Mouse (Mus musculus) kidney, adult 2 months (tissue): ENCODE results near the gene Vmn1r2.
"Not testable (repeated sequence)": the region's sequence is repeated elsewhere in the genome, so short reads cannot be mapped to it uniquely, and the experiment has no call there.

Experiments used
- CTCF ChIP-seq: fragments of 200-500 bp; conservative IDR thresholded peaks from 2 replicates; pipeline ENCODE4 v1.5.1; 2011; ENCODE audit warnings: low read depth, mild to moderate bottlenecking, control low read depth, low read length, moderate library complexity, mixed read lengths; ENCODE audit not compliant: insufficient read depth, insufficient read length
- POLR2A ChIP-seq: fragments of 200-500 bp; IDR thresholded peaks from one replicate; pipeline ENCODE4 v1.6.1; 2011; ENCODE audit warnings: low read depth, low read length, control low read depth

GRCm38 (mm10) chr4:3216382-3216781, 49.3 kb downstream of the Vmn1r2 start:
- not testable (repeated sequence) for TF ChIP-seq CTCF, POLR2A
